Mouse (Mus musculus) WW6 (cell line): ENCODE results near the gene Sp100.
"Not testable (repeated sequence)": the region's sequence is repeated elsewhere in the genome, so short reads cannot be mapped to it uniquely, and the experiment has no call there.

Experiments
- DNase-seq: peaks from one replicate; pipeline ENCODE4 v3.0.0-alpha.2; 2013; ENCODE audit warnings: low read depth, low spot score

Gene Sp100

DNA sequence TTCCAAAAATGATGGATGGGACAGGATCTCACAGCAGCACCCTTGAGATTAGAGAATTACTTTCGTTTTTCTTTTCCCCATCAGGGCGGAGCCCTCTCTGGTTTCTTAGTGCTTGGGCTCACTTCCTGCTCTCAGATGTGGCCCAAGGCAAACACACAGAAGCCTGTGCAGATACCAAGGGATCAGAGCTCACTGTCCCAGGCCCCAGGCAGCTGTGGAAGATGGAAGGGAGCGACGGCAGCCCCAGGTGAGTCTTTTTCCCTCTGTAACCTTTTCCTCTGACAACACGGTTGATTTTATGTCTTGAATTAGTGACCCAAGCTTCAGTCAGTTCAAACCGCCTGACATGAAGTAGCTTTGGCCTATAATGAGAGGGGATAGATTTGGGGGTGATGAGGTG, at the start of gene Sp100:
Sp100 (plus strand) TSS at position 108 of the 400 bp plus-strand sequence.
- not testable (repeated sequence) for DNase-seq

DNA sequence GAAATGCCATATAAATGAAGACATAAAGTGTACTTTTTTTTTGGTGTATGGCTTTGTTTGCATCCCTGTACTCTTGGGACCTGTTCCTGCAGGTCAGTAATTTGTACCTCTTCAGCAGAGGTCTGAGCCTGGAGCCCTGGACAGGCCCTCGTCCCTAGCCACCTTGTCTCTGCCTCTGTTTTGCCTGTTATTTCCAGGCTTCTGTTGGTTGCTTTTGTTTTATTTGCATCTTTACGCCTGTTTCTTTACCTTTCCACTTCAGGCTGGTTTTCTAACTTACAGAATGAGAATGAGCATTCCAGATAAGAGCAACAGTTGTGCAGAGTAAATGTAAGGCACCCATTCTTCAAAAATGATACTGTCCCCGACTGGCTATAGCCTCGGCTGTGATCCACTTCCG, 49.7 kb upstream of the Sp100 start, which contains the start of gene Sp140:
Sp140 (plus strand) TSS at position 301 of the 400 bp plus-strand sequence.
- not testable (repeated sequence) for DNase-seq

DNA sequence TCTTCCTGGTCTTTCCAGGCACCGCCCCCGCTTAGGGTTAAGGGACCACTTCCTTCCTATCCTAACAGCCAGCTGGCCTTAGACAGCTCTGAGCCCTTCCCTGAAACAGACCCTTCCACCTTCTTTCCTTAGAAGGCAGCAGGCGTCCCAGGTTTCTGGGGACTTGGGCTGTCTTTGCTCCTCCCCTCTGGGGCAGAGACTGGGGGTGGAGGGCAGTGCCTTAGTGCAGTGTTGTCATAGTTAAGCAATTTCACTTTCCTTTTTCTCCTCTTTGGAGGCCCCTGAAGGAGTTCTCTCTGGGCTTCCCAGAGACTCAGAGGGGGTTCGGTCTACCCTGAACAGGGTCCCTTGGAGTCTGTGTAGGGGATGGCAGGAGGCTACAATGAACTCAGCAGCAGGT, 49.0 kb upstream of the Sp100 start:
- not testable (repeated sequence) for DNase-seq

DNA sequence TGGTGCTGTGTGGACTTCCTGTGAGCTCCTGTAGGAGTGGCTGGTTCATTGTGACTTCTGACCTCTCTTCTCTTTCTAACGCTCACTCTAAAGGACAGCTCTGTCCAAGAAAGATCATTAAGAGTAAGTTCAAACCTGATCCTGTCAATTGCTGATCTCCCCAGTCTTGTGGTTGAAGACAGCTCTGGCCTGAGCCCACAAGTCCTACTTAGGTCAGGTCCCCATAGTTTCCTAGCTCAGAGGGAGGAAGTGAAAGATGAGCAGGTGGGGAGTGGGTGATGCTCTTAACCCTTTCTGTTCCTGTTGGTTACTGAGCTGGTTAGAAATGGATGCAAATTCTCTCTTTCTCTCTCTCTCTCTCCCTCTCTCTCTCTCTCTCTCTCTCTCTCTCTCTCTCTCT, 45.4 kb upstream of the Sp100 start:
- DNase-seq, result not testable (repeated sequence)

DNA sequence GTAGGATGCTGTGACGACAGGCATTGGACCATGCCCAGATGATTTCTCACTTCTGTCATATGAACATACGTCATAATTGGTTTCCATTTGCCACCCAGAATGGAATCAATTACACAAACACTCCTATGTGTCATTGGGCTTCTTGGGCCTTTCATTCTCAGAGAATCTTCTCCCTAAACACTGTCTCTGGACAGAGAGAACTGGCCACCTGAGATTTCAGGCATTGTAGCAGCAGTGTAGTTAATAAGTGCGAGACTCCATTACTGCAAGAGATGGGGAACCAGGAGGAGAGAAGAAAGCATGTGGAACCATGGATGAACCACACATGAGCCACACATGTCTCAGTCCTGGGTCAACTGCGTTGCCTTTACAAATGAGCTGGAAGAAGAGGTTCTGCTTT, 41.4 kb upstream of the Sp100 start:
- not testable (repeated sequence) for DNase-seq

DNA sequence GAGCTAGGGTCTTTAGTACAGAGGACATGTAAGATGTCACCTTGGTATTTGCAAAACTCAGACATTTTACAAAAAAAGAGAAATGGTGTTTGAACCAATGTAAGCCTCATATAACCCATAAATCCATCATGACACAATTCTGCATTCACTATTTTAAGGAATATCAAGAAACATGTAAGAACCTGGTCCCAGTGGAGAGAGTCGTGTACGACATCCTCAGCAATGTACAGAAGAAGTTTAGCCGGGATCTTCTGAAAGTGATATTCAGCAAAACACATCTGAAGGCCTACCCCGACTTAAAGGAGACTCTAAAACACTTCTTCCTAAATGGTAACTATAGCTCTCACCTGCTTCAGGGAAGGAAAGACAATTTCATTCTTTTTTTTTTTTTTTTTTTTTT, 39.2 kb upstream of the Sp100 start:
- DNase-seq, result not testable (repeated sequence)

DNA sequence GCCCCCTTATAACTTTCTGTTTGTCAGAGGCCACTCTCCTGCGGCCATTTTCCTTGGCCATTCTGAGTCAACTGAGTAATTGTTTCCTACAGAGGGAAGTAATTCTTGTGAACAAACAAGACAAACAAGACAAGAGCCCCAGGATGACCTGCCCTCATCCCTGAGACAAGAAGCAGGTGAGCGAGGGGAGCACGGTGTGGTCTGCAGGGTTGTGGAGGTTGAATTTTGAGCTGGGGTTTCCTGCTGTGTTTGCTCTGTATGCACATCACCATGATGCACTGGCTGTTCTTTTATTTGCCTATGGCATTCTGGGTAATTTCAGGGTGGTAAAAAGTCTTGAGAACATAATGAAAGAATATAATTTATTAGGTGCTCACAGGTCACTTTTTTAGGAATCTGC, 34.7 kb upstream of the Sp100 start:
- DNase-seq, result not testable (repeated sequence)

DNA sequence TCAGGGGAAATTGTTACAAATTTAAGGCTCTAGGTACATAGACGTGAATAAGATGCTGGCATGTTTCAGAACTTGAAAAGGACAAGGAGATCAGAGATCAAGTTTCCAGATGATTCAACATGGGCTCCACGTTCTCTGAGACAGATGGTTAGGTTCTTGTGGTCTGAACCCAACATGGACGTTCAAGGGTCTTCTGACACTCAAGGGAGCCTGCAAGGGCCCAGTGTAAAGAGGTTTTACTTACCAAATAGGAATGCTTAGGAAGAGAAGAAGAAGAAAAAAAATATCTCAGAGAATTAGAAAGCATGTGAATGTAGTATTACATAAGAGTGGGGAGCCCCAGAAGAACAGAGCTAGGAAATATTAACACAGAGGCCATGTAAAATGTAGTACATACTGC, 34.0 kb upstream of the Sp100 start:
- not testable (repeated sequence) for DNase-seq

DNA sequence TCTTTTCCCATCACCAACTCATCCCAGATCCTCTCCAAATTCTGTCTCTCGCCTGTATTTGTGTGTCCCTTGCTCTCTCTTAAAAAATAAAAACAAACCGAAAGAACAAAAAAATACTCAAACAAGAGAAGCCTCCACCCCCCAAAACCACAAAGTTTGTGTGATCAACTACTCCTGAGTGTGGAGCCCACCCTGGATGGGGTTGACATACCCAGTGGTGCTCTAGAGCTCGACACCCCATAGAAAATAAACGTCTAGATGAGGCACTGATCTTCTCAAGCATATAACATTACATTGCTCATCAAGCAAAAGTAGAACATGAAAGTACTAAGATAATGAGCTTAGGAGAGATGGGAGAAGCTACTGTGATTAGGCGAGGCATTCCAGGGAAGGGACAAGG, 32.6 kb upstream of the Sp100 start:
- DNase-seq, result not testable (repeated sequence)

DNA sequence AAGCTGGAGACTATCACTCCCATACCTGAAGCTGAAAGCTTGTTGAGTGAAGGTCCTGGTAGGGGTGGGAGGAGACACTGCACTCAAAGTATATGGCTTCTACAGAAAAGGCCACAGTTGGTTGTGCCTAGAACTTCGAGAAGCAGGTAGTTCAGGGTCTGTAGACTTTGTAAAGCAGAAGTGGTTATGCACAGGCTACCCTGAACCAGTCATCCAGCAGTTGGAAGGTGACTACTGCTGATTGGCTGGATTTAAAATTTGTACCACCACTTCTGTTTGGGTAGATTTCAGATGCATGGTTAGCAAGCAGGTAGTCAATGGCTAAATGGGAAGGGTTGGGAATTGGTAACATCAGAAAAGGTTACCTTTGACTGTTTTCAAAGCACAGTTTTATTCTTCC, 31.1 kb upstream of the Sp100 start:
- not testable (repeated sequence) for DNase-seq

DNA sequence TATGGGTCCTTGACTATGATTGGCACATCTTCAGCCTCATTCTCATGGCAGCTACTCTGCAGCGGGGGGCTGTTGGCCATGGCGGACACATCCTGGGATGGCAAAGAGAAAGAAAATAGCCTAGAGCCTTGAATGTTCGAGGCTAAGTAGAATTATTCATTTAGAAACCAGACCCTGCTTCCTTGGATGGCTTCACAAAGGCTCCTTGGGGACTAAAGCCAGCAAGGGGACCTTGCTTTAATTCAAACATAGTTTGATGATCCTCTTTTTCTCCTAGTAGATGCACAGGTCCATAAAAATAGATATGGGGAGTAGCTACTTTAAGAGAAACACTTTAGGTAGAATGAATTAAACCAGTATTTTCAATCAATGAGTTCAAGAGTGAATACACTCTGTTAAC, 12.9 kb upstream of the Sp100 start:
- not testable (repeated sequence) for DNase-seq

DNA sequence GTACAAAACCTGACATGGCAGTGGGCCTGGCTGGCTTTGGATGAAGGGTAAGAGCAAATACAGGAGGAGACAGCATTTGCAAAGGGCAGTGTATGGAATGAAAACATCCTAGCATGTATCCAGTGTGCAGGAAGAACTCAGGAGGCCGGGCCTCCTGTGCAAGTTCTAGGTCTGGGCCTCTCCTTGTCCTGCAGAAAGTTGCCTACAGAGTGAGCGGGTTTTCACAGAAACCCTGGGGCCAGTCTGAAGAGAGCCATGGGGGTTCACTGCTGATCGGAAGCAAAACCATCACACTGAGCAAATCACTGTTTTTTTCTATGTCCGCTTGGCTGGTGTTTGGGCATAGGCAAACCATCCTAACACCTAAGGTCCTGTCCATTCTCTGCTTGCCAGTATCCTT, 11.6 kb upstream of the Sp100 start:
- DNase-seq, result not testable (repeated sequence)

DNA sequence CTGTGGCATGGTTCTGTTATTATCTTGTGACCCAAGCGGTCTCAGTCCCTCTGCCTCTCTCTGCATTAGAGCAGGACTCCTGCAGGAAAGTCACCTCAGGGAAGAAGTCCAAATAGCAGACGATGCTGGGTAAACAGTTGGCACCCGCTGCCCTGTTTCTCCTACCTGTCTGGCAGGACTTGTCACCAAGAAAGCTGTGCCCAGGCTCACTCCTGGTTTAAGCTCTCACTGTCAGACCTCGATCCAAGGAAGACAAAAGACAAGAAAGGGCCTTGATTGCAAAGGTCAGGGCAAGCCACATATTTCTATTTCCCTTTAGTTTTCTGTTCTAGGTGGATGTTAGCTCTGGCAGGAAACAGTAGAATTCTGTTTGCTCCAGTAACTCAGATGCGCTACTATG, 736 bp downstream of the Sp100 start:
- DNase-seq, result not testable (repeated sequence)

DNA sequence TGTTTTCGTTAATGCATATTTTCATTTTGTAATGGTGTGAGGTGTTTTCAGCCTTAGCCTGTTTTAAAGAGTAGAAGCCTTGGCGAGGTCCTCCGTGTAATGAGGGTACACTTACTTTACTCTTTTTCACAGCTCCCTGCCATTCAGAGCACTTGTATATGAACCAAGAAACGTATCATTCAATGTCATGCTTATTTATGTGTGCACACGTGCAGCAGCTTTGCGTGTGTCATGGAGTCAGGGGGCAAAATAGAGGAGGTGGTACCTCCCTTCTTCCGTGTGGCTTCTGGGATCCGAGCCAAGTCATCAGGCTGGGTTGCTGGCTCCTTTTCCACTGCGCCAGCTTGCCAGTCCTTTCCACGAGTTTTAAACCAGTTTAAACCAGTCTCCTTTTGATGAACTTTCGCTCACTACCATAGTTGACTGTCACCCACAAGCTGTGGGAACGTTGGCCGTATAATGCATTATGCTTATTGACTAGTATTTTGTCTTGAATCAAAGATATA, 2.0 kb downstream of the Sp100 start:
- DNase-seq, result not testable (repeated sequence)

DNA sequence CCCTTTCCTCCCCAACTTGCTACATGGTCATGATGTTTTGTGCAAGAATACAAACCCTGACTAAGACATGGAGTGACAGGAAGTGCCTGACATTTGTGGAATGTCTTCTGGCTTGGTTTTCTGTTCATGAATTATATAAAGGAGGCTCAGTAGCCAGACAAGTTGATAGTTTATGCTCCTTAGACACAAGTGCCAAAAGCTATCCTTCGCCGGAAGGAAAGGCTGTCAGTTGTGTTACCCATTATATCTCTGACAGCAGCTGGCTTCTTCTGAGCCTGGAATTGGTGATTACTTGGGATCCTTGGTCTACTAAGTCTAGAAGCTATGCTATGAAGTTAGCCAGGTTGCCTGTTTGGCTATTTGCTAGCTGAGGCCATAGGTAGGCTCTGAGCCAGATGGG, 7.4 kb downstream of the Sp100 start:
- DNase-seq, result not testable (repeated sequence)

DNA sequence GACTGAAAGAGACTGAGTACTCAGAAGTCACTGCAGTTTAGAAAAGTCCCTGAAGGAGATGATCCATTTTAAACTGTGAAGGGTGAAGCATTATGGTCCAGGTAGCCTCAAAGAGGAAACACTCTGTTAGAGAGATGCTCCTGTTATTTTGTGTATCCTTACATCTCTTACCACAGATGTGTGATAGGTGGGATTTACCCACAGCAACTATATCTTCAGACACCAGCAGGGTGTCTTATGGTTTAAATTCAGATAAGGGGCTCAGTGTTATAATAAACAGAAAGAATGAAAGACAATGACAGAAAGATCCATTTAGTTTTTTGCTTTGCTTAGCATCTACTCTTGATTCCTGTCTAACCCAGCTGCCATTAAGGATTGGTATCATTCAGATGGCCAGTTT, 14.5 kb downstream of the Sp100 start:
- DNase-seq, result no peak

DNA sequence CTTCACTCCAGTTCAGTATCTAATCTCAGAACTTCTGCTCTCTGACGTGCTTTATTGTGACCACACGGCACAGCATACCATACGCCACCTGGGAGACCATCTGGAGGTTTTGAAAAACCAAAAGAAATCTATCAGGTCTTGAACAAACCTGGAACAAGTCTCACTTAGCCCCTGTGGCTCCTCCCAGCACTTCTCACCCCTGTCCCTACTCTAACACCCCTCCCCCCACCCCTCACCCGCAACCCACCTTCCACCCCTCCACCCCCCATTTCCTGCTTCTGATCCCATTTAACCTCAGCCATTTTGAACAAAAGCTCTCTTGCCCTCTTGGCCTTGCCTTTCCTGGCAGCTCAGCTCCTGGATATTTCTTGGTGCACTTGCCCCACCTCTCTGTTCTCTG, 30.4 kb downstream of the Sp100 start:
- DNase-seq, result no peak

DNA sequence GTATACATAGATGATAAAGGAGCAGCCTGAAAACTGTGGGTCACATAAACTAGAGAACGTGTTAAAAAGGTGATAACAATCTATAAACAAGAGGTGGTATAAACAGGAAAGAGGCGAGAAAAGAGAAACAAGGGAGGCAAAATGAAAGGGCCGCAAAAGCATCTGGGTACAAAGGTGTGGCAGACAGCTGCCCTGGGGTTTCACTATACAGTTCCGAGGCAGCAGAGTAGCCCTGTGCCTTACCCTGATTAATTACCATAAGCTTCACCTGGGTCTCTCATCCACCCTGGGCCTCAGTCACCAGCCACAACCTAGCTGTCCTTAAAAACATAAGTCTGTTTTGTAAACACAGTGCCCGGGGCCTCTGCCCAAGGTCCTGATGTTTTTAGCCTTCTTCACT, 36.9 kb downstream of the Sp100 start:
- DNase-seq, result no peak

DNA sequence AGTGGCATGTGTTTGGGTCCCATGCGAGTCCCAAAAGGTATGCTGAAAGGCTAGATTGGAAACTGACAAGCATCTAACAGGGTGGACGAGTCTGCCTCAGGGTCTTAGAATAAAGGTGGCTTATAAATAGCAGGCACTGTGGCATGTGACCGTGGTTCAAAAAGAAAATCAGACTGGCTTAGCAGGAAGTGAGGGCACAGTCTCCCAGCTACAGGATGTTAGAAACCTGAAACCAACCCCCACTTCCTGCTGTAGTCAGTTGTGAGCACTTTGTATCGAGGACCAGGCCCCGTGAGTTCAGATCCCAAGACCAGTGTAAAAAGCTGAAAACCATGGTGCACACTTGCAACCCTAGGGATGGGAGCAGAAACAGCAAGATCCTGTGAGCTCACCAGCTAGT, 37.6 kb downstream of the Sp100 start:
- DNase-seq, result no peak

DNA sequence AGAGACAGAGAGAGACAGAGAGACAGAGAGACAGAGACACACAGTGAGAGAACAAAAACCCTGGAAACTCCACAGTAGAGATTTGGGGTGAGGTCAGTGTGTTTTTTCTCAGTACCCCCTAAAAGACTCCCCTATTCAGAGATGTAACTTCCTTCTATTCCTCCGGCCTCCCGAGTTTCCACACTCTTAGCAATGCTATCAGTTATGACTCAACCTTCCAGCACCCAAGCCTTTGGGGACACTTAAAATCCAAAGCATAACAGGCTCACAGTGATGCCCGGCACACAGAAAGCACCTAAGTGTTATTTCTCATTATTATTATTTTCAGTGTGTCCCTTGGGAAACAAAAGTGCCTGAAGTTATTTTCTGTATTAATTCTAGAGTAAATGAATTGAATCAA, 40.8 kb downstream of the Sp100 start:
- DNase-seq, result no peak

DNA sequence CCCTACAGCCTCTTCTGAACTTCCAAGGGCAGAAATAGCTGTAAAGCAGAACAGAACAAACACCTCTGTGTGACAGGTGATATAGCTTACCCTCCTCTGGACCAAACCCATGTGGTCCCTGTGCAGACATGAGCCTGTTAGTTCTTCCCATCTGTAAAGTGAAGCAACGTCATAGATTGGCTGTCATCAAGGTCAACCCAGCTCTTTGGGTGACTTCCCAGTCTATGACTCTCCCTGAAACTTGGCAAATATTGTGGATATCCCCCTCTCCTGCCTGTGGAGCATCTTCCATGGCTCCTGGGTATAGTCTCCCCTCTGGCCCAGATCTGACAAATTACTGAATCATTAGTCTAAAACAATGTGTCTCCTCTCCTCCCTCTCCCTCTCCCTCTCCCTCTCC, 42.5 kb downstream of the Sp100 start:
- no peak for DNase-seq

DNA sequence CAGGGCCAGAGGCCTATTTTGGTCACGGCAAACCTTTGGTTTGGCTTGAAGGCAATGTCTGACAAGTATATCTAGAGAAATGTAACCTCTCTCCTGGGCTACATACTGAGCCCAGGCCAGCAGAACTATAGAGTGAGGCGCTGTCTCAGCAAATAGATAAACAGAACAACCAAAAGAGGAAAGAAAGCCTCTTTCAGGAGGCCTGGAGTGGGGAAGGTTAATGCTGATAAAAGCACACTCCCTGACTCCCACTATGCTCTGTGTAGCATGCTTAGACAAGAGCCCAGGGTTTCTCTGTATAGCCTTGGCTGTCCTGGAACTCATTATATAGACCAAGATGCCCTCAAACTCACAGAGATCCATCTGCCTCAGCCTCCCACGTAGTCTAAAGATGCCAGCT, 43.5 kb downstream of the Sp100 start:
- DNase-seq, result no peak

DNA sequence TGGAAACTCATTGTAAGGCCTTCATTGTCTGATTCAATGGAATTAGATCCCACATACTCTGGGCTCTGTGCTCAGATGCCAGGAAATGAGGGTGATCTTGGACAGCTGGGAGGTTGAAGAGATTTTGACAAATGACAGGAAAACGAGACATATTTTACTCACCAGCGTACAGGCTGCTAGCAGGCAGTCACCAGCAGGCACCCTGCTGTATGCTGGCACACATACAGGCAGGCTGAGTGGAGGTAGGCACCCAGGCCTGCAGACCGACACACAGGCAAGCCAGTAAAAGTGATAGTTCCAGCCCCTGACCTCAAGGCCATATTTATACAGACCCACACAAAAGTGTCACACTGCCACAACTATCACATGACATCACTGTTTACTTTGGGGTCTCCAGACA, 45.9 kb downstream of the Sp100 start:
- no peak for DNase-seq
